Mouse (Mus musculus) hindbrain, embryonic 12.5 days (tissue): ENCODE results near the gene Hnrnpk. TPM values are rescaled to one million over a fixed set of nuclear protein-coding genes. Genes with fewer than 3 reads are reported as not detected.
"Not testable (repeated sequence)": the region's sequence is repeated elsewhere in the genome, so short reads cannot be mapped to it uniquely, and the experiment has no call there.

Source experiments
- ATAC-seq: fragments of 200-750 bp; cut with Nextera tagmentation; 2 replicates; pipeline ENCODE4 v1.8.0; 2017; ENCODE audit warnings: moderate TSS enrichment; ENCODE audit not compliant: low FRiP score
- H3K27ac ChIP-seq: fragments of 300-500 bp; sonication (generic); 2 replicates; pipeline ENCODE4 v1.5.1; 2016; ENCODE audit warnings: mild to moderate bottlenecking
- H3K27me3 ChIP-seq: fragments of 300-500 bp; sonication (generic); 2 replicates; pipeline ENCODE4 v1.6.1; 2016; ENCODE audit warnings: mild to moderate bottlenecking
- H3K36me3 ChIP-seq: fragments of 300-500 bp; sonication (generic); 2 replicates; pipeline ENCODE4 v1.6.1; 2016; ENCODE audit warnings: mild to moderate bottlenecking
- H3K4me1 ChIP-seq: fragments of 300-500 bp; sonication (generic); 2 replicates; pipeline ENCODE4 v1.6.1; 2016
- H3K4me2 ChIP-seq: fragments of 300-500 bp; sonication (generic); replicated peaks from 2 replicates; pipeline ENCODE4 v1.6.1; 2016; ENCODE audit warnings: mild to moderate bottlenecking
- H3K4me3 ChIP-seq: fragments of 300-500 bp; sonication (generic); 2 replicates; pipeline ENCODE4 v1.5.1; 2016; ENCODE audit warnings: mild to moderate bottlenecking
- H3K9ac ChIP-seq: fragments of 300-500 bp; sonication (generic); 2 replicates; pipeline ENCODE4 v1.6.1; 2016; ENCODE audit warnings: mild to moderate bottlenecking, moderate library complexity
- H3K9me3 ChIP-seq: fragments of 300-500 bp; sonication (generic); replicated peaks from 2 replicates; pipeline ENCODE4 v1.6.1; 2016; ENCODE audit warnings: mild to moderate bottlenecking
- WGBS: fragments of 180-500 bp; shearing (Covaris S2); methylation state at CpG from one replicate; pipeline ENCODE4 v1.1.7; 2016; 5-methylcytosine and 5-hydroxymethylcytosine counted together
- polyA plus RNA-seq: library from polyadenylated mRNA; unstranded; fragments of >200 nt; fragmentation: Nextera tagmentation; extraction: Ambion mirVana; gene quantifications from 2 replicates; pipeline ENCODE4 v1.2.1, GENCODE M21; 2016

The Hnrnpk gene
- polyA plus RNA-seq, 1 experiment from 2014 or later: 1,934 TPM

DNA sequence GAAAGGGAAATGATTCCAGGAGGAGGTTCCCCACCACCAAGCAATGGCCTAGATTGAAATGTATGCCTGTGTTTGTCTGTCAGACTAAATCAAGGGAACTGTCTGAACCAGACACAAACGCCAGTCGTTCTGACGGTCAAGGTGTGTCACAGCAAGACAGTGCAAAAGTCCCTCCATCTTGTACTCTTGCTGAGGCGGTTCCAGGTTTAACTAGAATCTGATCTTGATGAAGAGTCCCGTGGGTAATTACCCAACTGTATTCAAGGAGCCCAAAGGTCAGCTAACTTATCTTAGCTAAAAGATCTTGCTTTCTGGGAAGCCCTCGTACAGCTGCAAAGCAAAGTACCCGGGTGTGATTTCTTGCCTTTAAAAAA, 17.6 kb downstream of the Hnrnpk start:
- peaks cover 33% of the 10 kb centered on the region for H3K36me3 ChIP-seq
- WGBS: 78% methylated on average over 7 of the region's 7 CpGs
- H3K4me1 ChIP-seq: peaks cover 5% of the 10 kb centered on the region
- H3K9me3 ChIP-seq: peaks cover 15% of the 10 kb centered on the region; the same call in 1 of the 2 replicates
- no peaks in the 10 kb centered on the region for H3K27me3 ChIP-seq
- H3K27ac ChIP-seq: 0 out of 2 replicates have a peak overlapping the region, but pooled peaks have one; percentile 48
- no peak for ATAC-seq
- H3K4me2 ChIP-seq: peak overlapping the region; percentile 92
- H3K9ac ChIP-seq: peak overlapping the region; percentile 82; the same call in 1 of the 2 replicates
- peak overlapping the region; percentile 67 for H3K4me3 ChIP-seq

GRCm38 (mm10) chr13:58384779-58385546, 18.2 kb downstream of the Hnrnpk start, which contains the start of gene 2210016F16Rik:
Gene 2210016F16Rik (minus strand): TSS chr13:58385225.
- Histone ChIP-seq H3K9me3 (peaks cover 20% of the 10 kb centered on the region), H3K27me3 (no peaks in the 10 kb centered on the region)
- 2% methylated on average over 80 of the region's 80 CpGs for WGBS

DNA sequence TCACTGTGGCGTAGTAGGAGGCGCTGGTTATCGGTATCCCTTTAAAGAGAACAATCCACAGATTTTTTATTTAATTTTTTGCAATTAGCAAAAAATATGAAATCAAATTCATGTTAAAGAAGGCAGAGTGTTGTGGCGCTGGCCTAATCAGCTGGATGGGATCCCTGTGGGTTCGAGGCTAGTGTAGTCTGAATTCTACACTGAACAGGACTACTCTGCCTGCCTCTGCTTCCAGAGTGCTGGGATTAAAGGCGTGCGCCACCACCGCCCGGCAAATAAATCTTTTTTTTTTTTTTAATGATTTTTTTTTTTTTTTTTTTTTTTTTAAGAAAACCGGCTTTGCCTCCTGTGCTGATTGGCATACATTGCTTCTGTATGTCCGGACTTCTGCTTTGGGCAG, 18.8 kb downstream of the Hnrnpk start:
- peaks cover 5% of the 10 kb centered on the region for H3K4me1 ChIP-seq
- ATAC-seq: peak; percentile 35; the same call in 1 of the 2 replicates

More at GRCm38 (mm10) chr13:58384779-58385546, 18.2 kb downstream of the Hnrnpk start, which contains the start of gene 2210016F16Rik:
- Histone ChIP-seq H3K9ac (peak within 1 kb of the TSS; percentile 82), H3K27ac (peak within 1 kb of the TSS; percentile 48), H3K4me1 (peaks cover 5% of the 10 kb centered on the region), H3K4me3 (peak within 1 kb of the TSS; percentile 67), H3K4me2 (peak within 1 kb of the TSS; percentile 92), H3K36me3 (peaks cover 33% of the 10 kb centered on the region)
- ATAC-seq: peak; percentile 83

GRCm38 (mm10) chr13:58373153-58373470, 30.0 kb downstream of the Hnrnpk start:
- H3K4me3 ChIP-seq: no peak overlapping the region
- no peak overlapping the region for H3K9ac ChIP-seq
- H3K4me2 ChIP-seq: no peak overlapping the region
- WGBS: 93% methylated on average over 2 of the region's 2 CpGs
- H3K27ac ChIP-seq: no peak overlapping the region
- no peaks in the 10 kb centered on the region for H3K36me3 ChIP-seq
- peaks cover 5% of the 10 kb centered on the region for H3K9me3 ChIP-seq
- H3K27me3 ChIP-seq: no peaks in the 10 kb centered on the region
- no peak for ATAC-seq
- no peaks in the 10 kb centered on the region for H3K4me1 ChIP-seq

More for the DNA sequence above, 18.8 kb downstream of the Hnrnpk start:
- Histone ChIP-seq H3K27me3 (no peaks in the 10 kb centered on the region), H3K9me3 (peaks cover 23% of the 10 kb centered on the region), H3K9ac (peak overlapping the region; percentile 82), H3K27ac (no peak overlapping the region), H3K4me2 (peak overlapping the region; percentile 92), H3K4me3 (peak overlapping the region; percentile 67), H3K36me3 (peaks cover 33% of the 10 kb centered on the region)
- WGBS: 49% methylated on average over 11 of the region's 11 CpGs

GRCm38 (mm10) chr13:58372278-58373152, 30.6 kb downstream of the Hnrnpk start:
- Histone ChIP-seq H3K27ac (no peak overlapping the region), H3K9ac (no peak overlapping the region), H3K9me3 (peaks cover 5% of the 10 kb centered on the region), H3K36me3 (no peaks in the 10 kb centered on the region), H3K4me1 (no peaks in the 10 kb centered on the region), H3K27me3 (no peaks in the 10 kb centered on the region), H3K4me3 (no peak overlapping the region), H3K4me2 (no peak overlapping the region)
- 88% methylated on average over 5 of the region's 5 CpGs for WGBS
- no peak for ATAC-seq

GRCm38 (mm10) chr13:58368835-58369234, 34.3 kb downstream of the Hnrnpk start:
- H3K36me3 ChIP-seq: no peaks in the 10 kb centered on the region
- 77% methylated on average over 4 of the region's 4 CpGs for WGBS
- no peaks in the 10 kb centered on the region for H3K27me3 ChIP-seq

GRCm38 (mm10) chr13:58367641-58368040, 35.5 kb downstream of the Hnrnpk start:
- H3K9me3 ChIP-seq: no peaks in the 10 kb centered on the region
- no peak overlapping the region for H3K27ac ChIP-seq
- WGBS: 71% methylated on average over 1 of the region's 1 CpGs
- no peaks in the 10 kb centered on the region for H3K4me1 ChIP-seq
- no peak overlapping the region for H3K4me3 ChIP-seq
- ATAC-seq: no peak
- no peak overlapping the region for H3K9ac ChIP-seq
- no peaks in the 10 kb centered on the region for H3K27me3 ChIP-seq
- no peaks in the 10 kb centered on the region for H3K36me3 ChIP-seq
- H3K4me2 ChIP-seq: no peak overlapping the region

More at GRCm38 (mm10) chr13:58368835-58369234, 34.3 kb downstream of the Hnrnpk start:
- ATAC-seq: no peak
- Histone ChIP-seq H3K27ac (no peak overlapping the region), H3K9me3 (no peaks in the 10 kb centered on the region), H3K9ac (no peak overlapping the region), H3K4me3 (no peak overlapping the region), H3K4me2 (no peak overlapping the region), H3K4me1 (no peaks in the 10 kb centered on the region)

DNA sequence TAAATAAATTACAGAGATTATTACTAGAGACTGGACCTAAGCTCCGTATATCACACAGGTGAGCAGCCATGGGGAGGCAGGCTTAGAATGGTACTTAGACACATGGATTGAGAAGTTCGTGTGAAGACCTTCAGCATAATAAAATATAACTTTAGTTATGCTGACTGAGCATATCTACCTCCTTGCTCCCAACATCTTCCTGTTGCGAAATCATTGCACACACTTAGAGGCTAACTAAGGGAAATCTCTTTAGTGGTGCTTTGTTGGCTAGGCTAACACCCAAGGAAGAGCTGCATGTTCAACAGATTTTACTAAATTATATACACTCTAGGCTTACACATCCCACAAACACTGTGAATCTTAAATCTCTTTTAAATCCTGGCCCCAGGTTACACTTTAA, 36.8 kb downstream of the Hnrnpk start:
- Histone ChIP-seq H3K27ac (no peak overlapping the region), H3K36me3 (no peaks in the 10 kb centered on the region), H3K27me3 (no peaks in the 10 kb centered on the region), H3K9me3 (no peaks in the 10 kb centered on the region), H3K4me1 (no peaks in the 10 kb centered on the region), H3K9ac (no peak overlapping the region), H3K4me3 (no peak overlapping the region), H3K4me2 (no peak overlapping the region)
- no peak for ATAC-seq
- 87% methylated on average over 3 of the region's 3 CpGs for WGBS

DNA sequence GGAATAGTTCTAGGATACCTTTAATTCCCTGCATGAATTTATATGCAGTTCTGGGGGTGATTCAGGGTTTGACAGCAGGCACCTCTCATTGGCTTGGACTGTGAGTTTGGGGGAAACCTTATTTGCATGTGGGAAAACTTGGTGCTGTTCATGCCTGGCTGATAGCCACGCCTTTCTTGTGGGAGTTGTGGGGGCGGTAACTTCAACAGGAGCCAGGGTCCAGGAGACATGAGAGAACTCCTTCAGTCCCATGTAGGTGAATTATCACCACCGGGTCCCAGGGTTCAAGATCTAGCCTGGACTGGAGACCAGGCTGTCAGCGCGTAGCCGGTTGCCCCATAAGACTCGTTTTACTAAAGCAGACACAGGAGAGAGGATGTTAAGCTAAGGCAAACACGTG, 38.0 kb downstream of the Hnrnpk start:
- H3K27me3 ChIP-seq, H3K9me3 ChIP-seq, H3K36me3 ChIP-seq, H3K4me3 ChIP-seq, H3K4me2 ChIP-seq, H3K27ac ChIP-seq, ATAC-seq, H3K4me1 ChIP-seq, H3K9ac ChIP-seq: not testable (repeated sequence)
- 86% methylated on average over 8 of the region's 8 CpGs for WGBS

DNA sequence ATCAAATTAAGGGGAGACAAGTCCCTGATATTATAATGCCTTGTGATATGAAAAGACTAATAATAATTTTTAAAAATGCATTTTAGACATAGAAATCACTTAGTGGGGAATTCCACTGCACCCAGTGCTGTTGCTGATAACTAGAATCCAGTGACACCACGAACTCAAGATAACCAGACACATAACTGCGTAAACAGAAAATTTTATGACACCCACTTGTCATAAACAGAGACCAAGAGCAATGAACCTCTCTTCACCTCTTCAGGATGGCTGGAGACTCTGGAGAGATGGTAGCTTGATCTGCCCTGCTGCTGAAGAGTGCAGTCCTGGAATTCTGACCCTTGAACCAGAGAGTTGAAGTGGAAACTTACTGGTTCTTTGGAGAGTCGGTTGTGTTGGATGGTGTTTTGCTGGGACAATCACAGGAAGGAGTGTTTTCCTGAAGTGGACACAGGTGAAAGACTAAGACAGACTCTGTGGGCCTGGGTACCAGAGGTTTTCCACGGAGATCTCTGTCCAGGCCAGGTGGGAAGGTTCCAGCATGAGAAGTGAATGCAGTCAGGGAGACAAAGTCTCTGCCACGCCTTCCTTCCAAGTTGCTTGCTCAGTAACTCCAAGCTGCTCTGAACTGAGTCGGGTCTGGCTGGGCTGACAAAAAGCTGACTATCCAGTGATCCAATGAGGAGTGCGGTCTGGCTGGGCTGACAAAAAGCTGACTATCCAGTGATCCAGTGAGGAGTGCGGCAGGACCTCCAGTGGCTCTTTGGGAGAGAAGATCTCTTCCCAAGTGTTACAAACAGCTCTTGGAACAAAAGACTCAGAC, 38.6 kb downstream of the Hnrnpk start:
- H3K9ac ChIP-seq: no peak overlapping the region
- H3K27me3 ChIP-seq: no peaks in the 10 kb centered on the region
- ATAC-seq: no peak
- no peaks in the 10 kb centered on the region for H3K36me3 ChIP-seq
- no peak overlapping the region for H3K4me3 ChIP-seq
- WGBS: 79% methylated on average over 8 of the region's 8 CpGs
- no peaks in the 10 kb centered on the region for H3K9me3 ChIP-seq
- no peaks in the 10 kb centered on the region for H3K4me1 ChIP-seq
- H3K4me2 ChIP-seq: no peak overlapping the region
- no peak overlapping the region for H3K27ac ChIP-seq

DNA sequence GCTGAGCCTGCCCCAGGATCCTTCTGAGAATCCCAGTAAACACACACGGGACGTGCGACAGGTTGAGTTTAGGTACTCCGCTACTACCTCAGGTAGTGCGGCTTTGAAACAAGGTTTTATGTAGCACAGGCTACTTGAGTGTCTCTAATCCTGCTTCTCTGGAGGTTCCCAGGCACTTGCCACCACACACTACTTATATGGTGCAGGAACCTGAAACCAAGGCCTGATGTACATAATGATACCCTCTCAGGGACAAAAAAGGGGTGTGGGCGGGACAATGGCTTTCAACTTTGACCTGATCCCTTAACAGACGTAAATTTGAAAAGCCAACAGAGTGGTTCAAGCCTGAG, 43.9 kb downstream of the Hnrnpk start:
- Histone ChIP-seq H3K36me3 (no peaks in the 10 kb centered on the region), H3K27ac (no peak overlapping the region), H3K27me3 (no peaks in the 10 kb centered on the region; the same call in 1 of the 2 replicates), H3K4me3 (peak overlapping the region; percentile 78), H3K9me3 (no peaks in the 10 kb centered on the region), H3K4me1 (0 out of 2 replicates have a peak, but pooled peaks cover 4% of the 10 kb centered on the region), H3K9ac (peak overlapping the region; percentile 81; the same call in 1 of the 2 replicates), H3K4me2 (peak overlapping the region; percentile 98)
- peak; percentile 76; the same call in 1 of the 2 replicates for ATAC-seq
- WGBS: 5% methylated on average over 7 of the region's 7 CpGs
